Mouse (Mus musculus) heart, embryonic 16.5 days (tissue): ENCODE measurements around the gene Zpbp2. TPM values are rescaled to one million over a fixed set of nuclear protein-coding genes. Genes with fewer than 3 reads are reported as not detected.

Experiments used
- ATAC-seq: fragments of 200-750 bp; cut with Nextera tagmentation; replicated peaks from 2 replicates; pipeline ENCODE4 v1.8.0; 2017; ENCODE audit warnings: moderate number of reproducible peaks; ENCODE audit not compliant: insufficient read depth, low FRiP score; ENCODE audit errors: extremely low read depth
- H3K27ac ChIP-seq: fragments of 300-500 bp; sonication (generic); 2 replicates; pipeline ENCODE4 v1.5.1; 2014; ENCODE audit warnings: mild to moderate bottlenecking, low read length, control low read depth, moderate library complexity
- H3K27me3 ChIP-seq: fragments of 300-500 bp; sonication (generic); 2 replicates; pipeline ENCODE4 v1.6.1; 2014; ENCODE audit warnings: low read length, mixed read lengths; ENCODE audit not compliant: control insufficient read depth, insufficient read depth
- H3K36me3 ChIP-seq: fragments of 300-500 bp; sonication (generic); 2 replicates; pipeline ENCODE4 v1.6.1; 2014; ENCODE audit not compliant: control insufficient read depth, insufficient read depth
- H3K4me1 ChIP-seq: fragments of 300-500 bp; sonication (generic); 2 replicates; pipeline ENCODE4 v1.6.1; 2014; ENCODE audit warnings: low read length, mixed read lengths; ENCODE audit not compliant: control insufficient read depth, insufficient read depth
- H3K4me2 ChIP-seq: fragments of 300-500 bp; sonication (generic); 2 replicates; pipeline ENCODE4 v1.6.1; 2014; ENCODE audit warnings: low read depth, mild to moderate bottlenecking, control low read depth, low read length
- H3K4me3 ChIP-seq: fragments of 300-500 bp; sonication (generic); 2 replicates; pipeline ENCODE4 v1.5.1; 2014; ENCODE audit warnings: mild to moderate bottlenecking, control low read depth, low read length
- H3K9ac ChIP-seq: fragments of 300-500 bp; sonication (generic); 2 replicates; pipeline ENCODE4 v1.6.1; 2014; ENCODE audit warnings: low read length, control low read depth
- H3K9me3 ChIP-seq: fragments of 300-500 bp; sonication (generic); replicated peaks from 2 replicates; pipeline ENCODE4 v1.6.1; 2016; ENCODE audit warnings: low read length; ENCODE audit not compliant: control insufficient read depth
- WGBS: fragments of 180-500 bp; shearing (Covaris S2); extraction: QIAGEN DNeasy Blood & Tissue Kit; methylation state at CpG from one replicate; pipeline ENCODE4 v1.1.7; 2014; 5-methylcytosine and 5-hydroxymethylcytosine counted together
- polyA plus RNA-seq: library from polyadenylated mRNA; unstranded; fragments of >200 nt; fragmentation: Nextera tagmentation; extraction: Ambion mirVana; gene quantifications from 2 replicates; pipeline ENCODE4 v1.2.1, GENCODE M21; 2015

The Zpbp2 gene
- polyA plus RNA-seq, 1 experiment from 2014 or later = 0.42 TPM

- Histone ChIP-seq H3K9me3 (no peaks in the 10 kb centered on the region), H3K4me2 (no peak overlapping the region), H3K27ac (no peak overlapping the region), H3K9ac (no peak overlapping the region), H3K4me3 (no peak overlapping the region), H3K4me1 (no peaks in the 10 kb centered on the region), H3K36me3 (no peaks in the 10 kb centered on the region), H3K27me3 (no peaks in the 10 kb centered on the region)
- 75% methylated on average over 6 of the region's 6 CpGs for WGBS
- no peak for ATAC-seq
Observed at GRCm38 (mm10) chr11:98569461-98569860, 18.6 kb downstream of the Zpbp2 start.

- H3K9ac ChIP-seq = no peak overlapping the region
- ATAC-seq = no peak
Observed at GRCm38 (mm10) chr11:98577776-98578175, 26.9 kb downstream of the Zpbp2 start.

GRCm38 (mm10) chr11:98580301-98581121 is 29.6 kb downstream of the Zpbp2 start:
- no peak overlapping the region for H3K9ac ChIP-seq
- no peak overlapping the region for H3K4me3 ChIP-seq
- H3K27me3 ChIP-seq = no peaks in the 10 kb centered on the region
- 35% methylated on average over 16 of the region's 16 CpGs for WGBS
- H3K9me3 ChIP-seq = no peaks in the 10 kb centered on the region
- 0 out of 2 replicates have a peak overlapping the region, but pooled peaks have one; percentile 37 for H3K27ac ChIP-seq
- H3K36me3 ChIP-seq = peaks cover 15% of the 10 kb centered on the region
- no peak overlapping the region for H3K4me2 ChIP-seq
- peaks cover 37% of the 10 kb centered on the region for H3K4me1 ChIP-seq
- ATAC-seq = peak; percentile 49; the same call in 1 of the 2 replicates

More at GRCm38 (mm10) chr11:98577776-98578175, 26.9 kb downstream of the Zpbp2 start:
- Histone ChIP-seq H3K27me3 (no peaks in the 10 kb centered on the region), H3K9me3 (no peaks in the 10 kb centered on the region), H3K27ac (no peak overlapping the region), H3K4me2 (no peak overlapping the region), H3K4me3 (no peak overlapping the region), H3K4me1 (peaks cover 20% of the 10 kb centered on the region), H3K36me3 (peaks cover 8% of the 10 kb centered on the region; the same call in 1 of the 2 replicates)
- WGBS = 89% methylated on average over 5 of the region's 5 CpGs

- no peak overlapping the region for H3K9ac ChIP-seq
- WGBS = 59% methylated on average over 17 of the region's 17 CpGs
- H3K27ac ChIP-seq = no peak overlapping the region
- H3K27me3 ChIP-seq = no peaks in the 10 kb centered on the region
- peaks cover 46% of the 10 kb centered on the region for H3K4me1 ChIP-seq
- peaks cover 15% of the 10 kb centered on the region for H3K36me3 ChIP-seq
- ATAC-seq = no peak
- H3K4me3 ChIP-seq = no peak overlapping the region
- no peaks in the 10 kb centered on the region for H3K9me3 ChIP-seq
- no peak overlapping the region for H3K4me2 ChIP-seq
Observed at GRCm38 (mm10) chr11:98581286-98582029, 30.6 kb downstream of the Zpbp2 start.

GRCm38 (mm10) chr11:98582030-98582388 is 31.1 kb downstream of the Zpbp2 start:
- no peak overlapping the region for H3K9ac ChIP-seq
- no peaks in the 10 kb centered on the region for H3K27me3 ChIP-seq
- H3K36me3 ChIP-seq = peaks cover 15% of the 10 kb centered on the region
- no peak overlapping the region for H3K4me2 ChIP-seq
- no peak overlapping the region for H3K27ac ChIP-seq
- no peaks in the 10 kb centered on the region for H3K9me3 ChIP-seq
- peaks cover 46% of the 10 kb centered on the region for H3K4me1 ChIP-seq
- no peak overlapping the region for H3K4me3 ChIP-seq
- 78% methylated on average over 8 of the region's 8 CpGs for WGBS
- no peak for ATAC-seq

GRCm38 (mm10) chr11:98582551-98583264 is 31.8 kb downstream of the Zpbp2 start:
- peaks cover 15% of the 10 kb centered on the region for H3K36me3 ChIP-seq
- 79% methylated on average over 12 of the region's 12 CpGs for WGBS
- H3K4me1 ChIP-seq = peaks cover 50% of the 10 kb centered on the region
- no peak overlapping the region for H3K4me2 ChIP-seq
- no peak overlapping the region for H3K27ac ChIP-seq
- no peak for ATAC-seq
- H3K27me3 ChIP-seq = no peaks in the 10 kb centered on the region
- H3K9me3 ChIP-seq = no peaks in the 10 kb centered on the region
- no peak overlapping the region for H3K9ac ChIP-seq
- H3K4me3 ChIP-seq = no peak overlapping the region

- 85% methylated on average over 3 of the region's 3 CpGs for WGBS
- Histone ChIP-seq H3K9ac (no peak overlapping the region), H3K4me2 (no peak overlapping the region), H3K27ac (no peak overlapping the region), H3K27me3 (no peaks in the 10 kb centered on the region), H3K9me3 (no peaks in the 10 kb centered on the region), H3K4me1 (peaks cover 55% of the 10 kb centered on the region), H3K36me3 (peaks cover 15% of the 10 kb centered on the region), H3K4me3 (no peak overlapping the region)
- no peak for ATAC-seq
Observed at GRCm38 (mm10) chr11:98583265-98583552, 32.3 kb downstream of the Zpbp2 start.

- peaks cover 59% of the 10 kb centered on the region for H3K4me1 ChIP-seq
- H3K4me2 ChIP-seq = no peak overlapping the region
Observed at GRCm38 (mm10) chr11:98583571-98583970, 32.7 kb downstream of the Zpbp2 start.

More at GRCm38 (mm10) chr11:98583571-98583970, 32.7 kb downstream of the Zpbp2 start:
- Histone ChIP-seq H3K27me3 (no peaks in the 10 kb centered on the region), H3K27ac (no peak overlapping the region), H3K36me3 (peaks cover 15% of the 10 kb centered on the region), H3K9ac (no peak overlapping the region), H3K9me3 (no peaks in the 10 kb centered on the region), H3K4me3 (no peak overlapping the region)
- no peak for ATAC-seq
- 20% methylated on average over 3 of the region's 3 CpGs for WGBS
